Mouse (Mus musculus) midbrain, postnatal 0 days (tissue): Measurements from ENCODE around the gene AW822073. TPM values are rescaled to one million over a fixed set of nuclear protein-coding genes. Genes with fewer than 3 reads are reported as not detected.
"Not testable (repeated sequence)": the region's sequence is repeated elsewhere in the genome, so short reads cannot be mapped to it uniquely, and the experiment has no call there.

Source experiments
- ATAC-seq: fragments of 200-750 bp; cut with Nextera tagmentation; 2 replicates; pipeline ENCODE4 v1.8.0; 2017; ENCODE audit warnings: moderate number of reproducible peaks, mild to moderate bottlenecking, moderate TSS enrichment, moderate library complexity; ENCODE audit not compliant: low FRiP score
- DNase-seq: peaks from one replicate; pipeline ENCODE4 v3.0.0-alpha.2; 2015; ENCODE audit warnings: low spot score
- H3K27ac ChIP-seq: fragments of 300-500 bp; sonication (generic); 2 replicates; pipeline ENCODE4 v1.5.1; 2014; ENCODE audit warnings: low read depth, mild to moderate bottlenecking, low read length, mixed read lengths
- H3K27me3 ChIP-seq: fragments of 300-500 bp; sonication (generic); 2 replicates; pipeline ENCODE4 v1.6.1; 2014; ENCODE audit warnings: low read length, control low read depth, mixed read lengths; ENCODE audit not compliant: insufficient read depth
- H3K36me3 ChIP-seq: fragments of 300-500 bp; sonication (generic); 2 replicates; pipeline ENCODE4 v1.6.1; 2014; ENCODE audit warnings: low read length, control low read depth, mixed read lengths; ENCODE audit not compliant: insufficient read depth
- H3K4me1 ChIP-seq: fragments of 300-500 bp; sonication (generic); 2 replicates; pipeline ENCODE4 v1.6.1; 2014; ENCODE audit warnings: mild to moderate bottlenecking, control low read depth, antibody characterized with exemption, low read length, mixed read lengths; ENCODE audit not compliant: insufficient read depth
- H3K4me2 ChIP-seq: fragments of 300-500 bp; sonication (generic); 2 replicates; pipeline ENCODE4 v1.6.1; 2014; ENCODE audit warnings: low read depth, mild to moderate bottlenecking, low read length, mixed read lengths; ENCODE audit not compliant: poor library complexity, severe bottlenecking
- H3K4me3 ChIP-seq: fragments of 300-500 bp; sonication (generic); 2 replicates; pipeline ENCODE4 v1.5.1; 2014; ENCODE audit warnings: low read depth, mild to moderate bottlenecking, low read length, moderate library complexity
- H3K9ac ChIP-seq: fragments of 300-500 bp; sonication (generic); replicated peaks from 2 replicates; pipeline ENCODE4 v1.6.1; 2014; ENCODE audit warnings: mild to moderate bottlenecking, low read length, moderate library complexity, mixed read lengths; ENCODE audit not compliant: poor library complexity, severe bottlenecking
- H3K9me3 ChIP-seq: fragments of 300-500 bp; sonication (generic); 2 replicates; pipeline ENCODE4 v1.6.1; 2016; ENCODE audit warnings: low read length, control low read depth
- CTCF ChIP-seq: IDR thresholded peaks from 2 replicates; pipeline ENCODE4 v1.5.1; 2016; ENCODE audit warnings: antibody characterized with exemption, mild to moderate bottlenecking
- WGBS: fragments of 180-500 bp; shearing (Covaris S2); extraction: QIAGEN DNeasy Blood & Tissue Kit; methylation state at CpG from one replicate; pipeline ENCODE4 v1.1.7; 2014; 5-methylcytosine and 5-hydroxymethylcytosine counted together
- polyA plus RNA-seq: library from polyadenylated mRNA; unstranded; fragments of >200 nt; fragmentation: Nextera tagmentation; extraction: Ambion mirVana; gene quantifications from 2 replicates; pipeline ENCODE4 v1.2.1, GENCODE M21; 2015
- total RNA-seq: library from RNA; depleted of rRNA; stranded (reverse); fragments of >200 nt; gene quantifications from 2 replicates; pipeline ENCODE4 v1.2.3, GENCODE M21; 2014; rRNA removed

AW822073 gene
- total RNA-seq (not detected in 2 replicates), polyA plus RNA-seq (not detected in 2 replicates)

- H3K27me3 ChIP-seq, DNase-seq, H3K4me2 ChIP-seq, H3K27ac ChIP-seq, H3K4me3 ChIP-seq, H3K9me3 ChIP-seq, H3K36me3 ChIP-seq, ATAC-seq, H3K4me1 ChIP-seq, H3K9ac ChIP-seq: not testable (repeated sequence)
- WGBS = 87% methylated on average over 16 of the region's 18 CpGs
These were observed at the start of gene AW822073 for GRCm38 (mm10) chr10:58224827-58225785. Gene AW822073 (minus strand): TSS chr10:58224930.

GRCm38 (mm10) chr10:58258466-58258865 is 33.7 kb upstream of the AW822073 start:
- ATAC-seq = no peak
- Histone ChIP-seq H3K9me3 (no peaks in the 10 kb centered on the region), H3K36me3 (peaks cover 10% of the 10 kb centered on the region; the same call in 1 of the 2 replicates), H3K4me1 (peaks cover 3% of the 10 kb centered on the region; the same call in 1 of the 2 replicates), H3K4me3 (no peak overlapping the region), H3K27me3 (no peaks in the 10 kb centered on the region), H3K27ac (no peak overlapping the region), H3K4me2 (no peak overlapping the region), H3K9ac (no peak overlapping the region)
- peak; percentile 10 for DNase-seq
- TF ChIP-seq CTCF = peak; percentile 47
- 83% methylated on average over 5 of the region's 5 CpGs for WGBS

GRCm38 (mm10) chr10:58255954-58256353 is 31.2 kb upstream of the AW822073 start:
- TF ChIP-seq CTCF = no peak
- 9% methylated on average over 4 of the region's 4 CpGs for WGBS
- H3K9me3 ChIP-seq = no peaks in the 10 kb centered on the region
- peaks cover 10% of the 10 kb centered on the region; the same call in 1 of the 2 replicates for H3K36me3 ChIP-seq
- H3K4me1 ChIP-seq = peaks cover 3% of the 10 kb centered on the region; the same call in 1 of the 2 replicates
- ATAC-seq (no peak), DNase-seq (peak; percentile 14)
- H3K9ac ChIP-seq = no peak overlapping the region
- no peaks in the 10 kb centered on the region for H3K27me3 ChIP-seq
- peak overlapping the region; percentile 59 for H3K4me2 ChIP-seq
- H3K4me3 ChIP-seq = peak overlapping the region; percentile 94
- no peak overlapping the region for H3K27ac ChIP-seq

GRCm38 (mm10) chr10:58255213-58255892 is 30.6 kb upstream of the AW822073 start, which contains the start of gene Gcc2:
Gene Gcc2 (plus strand): TSS chr10:58255497.
- Histone ChIP-seq H3K27me3 (no peaks in the 10 kb centered on the region), H3K9ac (peak within 1 kb of the TSS; percentile 77), H3K4me2 (peak within 1 kb of the TSS; percentile 59), H3K9me3 (no peaks in the 10 kb centered on the region), H3K36me3 (peaks cover 10% of the 10 kb centered on the region; the same call in 1 of the 2 replicates), H3K27ac (peak within 1 kb of the TSS; percentile 71), H3K4me3 (peak within 1 kb of the TSS; percentile 94), H3K4me1 (peaks cover 3% of the 10 kb centered on the region; the same call in 1 of the 2 replicates)
- DNase-seq (peak; percentile 97), ATAC-seq (peak; percentile 100)
- TF ChIP-seq CTCF = peak; percentile 28; the same call in 1 of the 2 replicates
- under 1% methylated on average over 46 of the region's 58 CpGs for WGBS

- peaks cover 3% of the 10 kb centered on the region; the same call in 1 of the 2 replicates for H3K4me1 ChIP-seq
- TF ChIP-seq CTCF = no peak
- DNase-seq (peak; percentile 6), ATAC-seq (peak; percentile 57)
- peaks cover 10% of the 10 kb centered on the region; the same call in 1 of the 2 replicates for H3K36me3 ChIP-seq
- no peaks in the 10 kb centered on the region for H3K27me3 ChIP-seq
- no peaks in the 10 kb centered on the region for H3K9me3 ChIP-seq
- H3K27ac ChIP-seq = no peak overlapping the region
- peak overlapping the region; percentile 59 for H3K4me2 ChIP-seq
- H3K4me3 ChIP-seq = peak overlapping the region; percentile 94
- 0 out of 2 replicates have a peak overlapping the region, but pooled peaks have one; percentile 77 for H3K9ac ChIP-seq
- WGBS = 17% methylated on average over 6 of the region's 6 CpGs
These were observed 30.0 kb upstream of the AW822073 start for GRCm38 (mm10) chr10:58254635-58255175.
